Mouse (Mus musculus) erythroid progenitor cell, adult 5-6 weeks (primary cell): ENCODE results near the gene Isg15. TPM values are rescaled to one million over a fixed set of nuclear protein-coding genes. Genes with fewer than 3 reads are reported as not detected.
"Not testable (repeated sequence)": the region's sequence is repeated elsewhere in the genome, so short reads cannot be mapped to it uniquely, and the experiment has no call there.

ENCODE experiments used
- ATAC-seq: replicated peaks from 2 replicates; pipeline ENCODE4 v1.8.0; 2016; ENCODE audit warnings: moderate number of reproducible peaks, mild to moderate bottlenecking, moderate TSS enrichment, inconsistent platforms; ENCODE audit not compliant: poor library complexity, low FRiP score, severe bottlenecking
- total RNA-seq, 2 experiments: library from RNA; stranded (forward) in 1 of 2; stranded (reverse) in 1 of 2; fragments of 150-400 nt in 1 of 2; fragments of 186-747, 209-891 nt in 1 of 2; gene quantifications; 2 replicates each; pipeline versions ENCODE4 v1.2.3 to v1.2.4; 2015 to 2017; ENCODE audit warnings: low replicate concordance in 2 of 2

Gene Isg15
- total RNA-seq, 2 experiments from 2014 or later = 71.3 to 101 TPM

GRCm38 (mm10) chr4:156177630-156178029 lies 23.0 kb downstream of the Isg15 start:
- no peak for ATAC-seq

- no peak for ATAC-seq
These were observed 28.8 kb downstream of the Isg15 start for GRCm38 (mm10) chr4:156171828-156172227.

- ATAC-seq = no peak
These were observed 31.5 kb downstream of the Isg15 start for GRCm38 (mm10) chr4:156169129-156169528.

GRCm38 (mm10) chr4:156168611-156169010 lies 32.0 kb downstream of the Isg15 start:
- ATAC-seq = 0 out of 2 replicates have a peak, but pooled peaks have one; percentile 8

- ATAC-seq = 0 out of 2 replicates have a peak, but pooled peaks have one; percentile 31
These were observed 34.1 kb downstream of the Isg15 start for GRCm38 (mm10) chr4:156166477-156166876.

- ATAC-seq = no peak
These were observed 45.8 kb downstream of the Isg15 start for GRCm38 (mm10) chr4:156154771-156155170.

GRCm38 (mm10) chr4:156150887-156151286 lies 49.7 kb downstream of the Isg15 start:
- ATAC-seq = not testable (repeated sequence)

Other genes starting within 250 kb of the Isg15 start
- 132 and 160 TPM in 2 replicates for gene C1qtnf12, start 238.5 kb downstream of the Isg15 start, total RNA-seq (2015; ENCODE audit: low replicate concordance)
- 31.2 and 41.1 TPM in 2 replicates for gene C1qtnf12, start 238.5 kb downstream of the Isg15 start, total RNA-seq (2017; ENCODE audit: low replicate concordance)
- gene B3galt6, start 208.2 kb downstream of the Isg15 start, total RNA-seq (2015; ENCODE audit: low replicate concordance) = 1.3 and 5.8 TPM in 2 replicates
- gene B3galt6, start 208.2 kb downstream of the Isg15 start, total RNA-seq (2017; ENCODE audit: low replicate concordance) = 2.3 TPM in 2 replicates
- 31.4 and 59.1 TPM in 2 replicates for gene Sdf4, start 207.9 kb downstream of the Isg15 start, total RNA-seq (2015; ENCODE audit: low replicate concordance)
- gene Sdf4, start 207.9 kb downstream of the Isg15 start, total RNA-seq (2017; ENCODE audit: low replicate concordance) = 92.1 and 127 TPM in 2 replicates
- gene Tnfrsf4, start 187.0 kb downstream of the Isg15 start, total RNA-seq (2015; ENCODE audit: low replicate concordance) = 3.4 TPM in 1 of 2 replicates, not detected in the other
- gene Tnfrsf4, start 187.0 kb downstream of the Isg15 start, total RNA-seq (2017; ENCODE audit: low replicate concordance) = 0.61 and 8.2 TPM in 2 replicates
- 2.9 and 26.7 TPM in 2 replicates for gene Tnfrsf18, start 174.7 kb downstream of the Isg15 start, total RNA-seq (2015; ENCODE audit: low replicate concordance)
- gene Tnfrsf18, start 174.7 kb downstream of the Isg15 start, total RNA-seq (2017; ENCODE audit: low replicate concordance) = 1.5 and 3.5 TPM in 2 replicates
- not detected in 2 replicates for gene Ttll10, start 141.4 kb downstream of the Isg15 start, total RNA-seq (2015; ENCODE audit: low replicate concordance)
- not detected in 2 replicates for gene Ttll10, start 141.4 kb downstream of the Isg15 start, total RNA-seq (2017; ENCODE audit: low replicate concordance)
- gene 9430015G10Rik, start 90.8 kb downstream of the Isg15 start, total RNA-seq (2015; ENCODE audit: low replicate concordance) = 28.5 and 48.7 TPM in 2 replicates
- 52.1 and 58.6 TPM in 2 replicates for gene 9430015G10Rik, start 90.8 kb downstream of the Isg15 start, total RNA-seq (2017; ENCODE audit: low replicate concordance)
- gene Rnf223, start 70.3 kb downstream of the Isg15 start, total RNA-seq (2015; ENCODE audit: low replicate concordance) = 0.84 TPM in 1 of 2 replicates, not detected in the other
- 0.30 and 0.90 TPM in 2 replicates for gene Rnf223, start 70.3 kb downstream of the Isg15 start, total RNA-seq (2017; ENCODE audit: low replicate concordance)
- gene Agrn, start 3.3 kb downstream of the Isg15 start, total RNA-seq (2015; ENCODE audit: low replicate concordance) = 107 and 119 TPM in 2 replicates
- 52.9 and 82.3 TPM in 2 replicates for gene Agrn, start 3.3 kb downstream of the Isg15 start, total RNA-seq (2017; ENCODE audit: low replicate concordance)
- 12.2 and 17.3 TPM in 2 replicates for gene AW011738, start 2.5 kb upstream of the Isg15 start, total RNA-seq (2015; ENCODE audit: low replicate concordance)
- 13.1 and 16.0 TPM in 2 replicates for gene AW011738, start 2.5 kb upstream of the Isg15 start, total RNA-seq (2017; ENCODE audit: low replicate concordance)
- 4.2 and 7.2 TPM in 2 replicates for gene Perm1, start 15.1 kb upstream of the Isg15 start, total RNA-seq (2015; ENCODE audit: low replicate concordance)
- gene Perm1, start 15.1 kb upstream of the Isg15 start, total RNA-seq (2017; ENCODE audit: low replicate concordance) = 3.2 and 5.9 TPM in 2 replicates
- gene Plekhn1, start 34.0 kb upstream of the Isg15 start, total RNA-seq (2015; ENCODE audit: low replicate concordance) = 36.9 and 45.8 TPM in 2 replicates
- 23.7 and 40.3 TPM in 2 replicates for gene Plekhn1, start 34.0 kb upstream of the Isg15 start, total RNA-seq (2017; ENCODE audit: low replicate concordance)
- gene Noc2l, start 35.2 kb upstream of the Isg15 start, total RNA-seq (2015; ENCODE audit: low replicate concordance) = 18.4 and 28.1 TPM in 2 replicates
- gene Noc2l, start 35.2 kb upstream of the Isg15 start, total RNA-seq (2017; ENCODE audit: low replicate concordance) = 31.5 and 44.9 TPM in 2 replicates
- gene Samd11, start 54.8 kb upstream of the Isg15 start, total RNA-seq (2015; ENCODE audit: low replicate concordance) = 349 and 378 TPM in 2 replicates
- gene Samd11, start 54.8 kb upstream of the Isg15 start, total RNA-seq (2017; ENCODE audit: low replicate concordance) = 332 and 337 TPM in 2 replicates
- gene Vmn2r-ps159, start 130.3 kb upstream of the Isg15 start, total RNA-seq (2015; ENCODE audit: low replicate concordance) = not detected in 2 replicates
- not detected in 2 replicates for gene Vmn2r-ps159, start 130.3 kb upstream of the Isg15 start, total RNA-seq (2017; ENCODE audit: low replicate concordance)